Mouse (Mus musculus) testis, adult 2 months (tissue): ENCODE results near the gene Zfp46. TPM values are rescaled to one million over a fixed set of nuclear protein-coding genes. Genes with fewer than 3 reads are reported as not detected.

ENCODE experiments used
- H3K27ac ChIP-seq: fragments of 200-500 bp; 2 replicates; pipeline ENCODE4 v1.5.1; 2012; ENCODE audit warnings: low read depth, low read length; ENCODE audit not compliant: control insufficient read depth, insufficient read depth
- H3K27me3 ChIP-seq: fragments of 200-500 bp; 2 replicates; pipeline ENCODE4 v1.6.1; 2012; ENCODE audit warnings: mild to moderate bottlenecking, low read length, moderate library complexity; ENCODE audit not compliant: control insufficient read depth, insufficient read depth
- H3K36me3 ChIP-seq: fragments of 200-500 bp; 2 replicates; pipeline ENCODE4 v1.6.1; 2012; ENCODE audit warnings: mild to moderate bottlenecking, low read length; ENCODE audit not compliant: control insufficient read depth, insufficient read depth
- H3K4me1 ChIP-seq: fragments of 200-500 bp; 2 replicates; pipeline ENCODE4 v1.6.1; 2012; ENCODE audit warnings: low read length; ENCODE audit not compliant: control insufficient read depth, insufficient read depth
- H3K4me3 ChIP-seq: fragments of 200-500 bp; 2 replicates; pipeline ENCODE4 v1.5.1; 2012; ENCODE audit warnings: low read depth, mild to moderate bottlenecking, low read length, moderate library complexity, mixed read lengths; ENCODE audit not compliant: control insufficient read depth
- CTCF ChIP-seq: fragments of 200-500 bp; IDR thresholded peaks from 2 replicates; pipeline ENCODE4 v1.5.1; 2012; ENCODE audit warnings: low read depth, mild to moderate bottlenecking, inconsistent platforms, low read length, moderate library complexity; ENCODE audit not compliant: control insufficient read depth, insufficient read depth, insufficient replicate concordance
- POLR2A ChIP-seq: fragments of 200-500 bp; IDR thresholded peaks from 2 replicates; pipeline ENCODE4 v1.6.1; 2012; ENCODE audit warnings: low read depth, mild to moderate bottlenecking, inconsistent platforms, low read length, moderate library complexity; ENCODE audit not compliant: control insufficient read depth
- polyA plus RNA-seq: library from polyadenylated mRNA; depleted of rRNA; stranded (reverse); fragments of >200 nt; gene quantifications from 2 replicates; pipeline ENCODE4 v1.2.3, GENCODE M21; 2012; rRNA removed

Zfp46 gene
- polyA plus RNA-seq: 4.8 and 5.4 TPM in 2 replicates

DNA sequence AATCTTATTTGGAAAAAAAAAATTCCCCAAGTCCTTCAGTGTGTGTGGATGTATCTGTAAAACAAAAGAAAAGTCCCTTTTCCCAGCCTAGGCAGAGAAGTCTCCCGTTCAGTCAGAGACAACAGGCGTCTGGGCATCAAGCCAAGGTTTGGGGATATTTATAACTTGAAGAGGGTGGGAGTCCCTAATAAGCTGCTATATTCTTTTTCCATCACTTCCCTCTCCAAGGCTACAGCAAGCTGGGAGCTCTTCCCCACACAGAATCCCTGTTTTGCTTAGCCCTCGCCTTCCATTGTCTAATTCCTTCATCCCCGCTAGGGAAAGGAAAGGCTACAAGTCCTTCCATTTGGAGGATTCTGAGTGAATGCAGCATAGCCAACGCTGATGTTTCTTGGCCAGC is at the start of gene Zfp46:
Gene Zfp46, plus strand, starts transcription at position 229 of the 400 bp plus-strand sequence.
- H3K27ac ChIP-seq: peak within 1 kb of the TSS; percentile 81
- TF ChIP-seq POLR2A (no peak), CTCF (no peak)
- peaks cover 1% of the 10 kb centered on the region; the same call in 1 of the 2 replicates for H3K36me3 ChIP-seq
- no peaks in the 10 kb centered on the region for H3K27me3 ChIP-seq
- peaks cover 11% of the 10 kb centered on the region for H3K4me1 ChIP-seq
- H3K4me3 ChIP-seq: peak within 1 kb of the TSS; percentile 88

DNA sequence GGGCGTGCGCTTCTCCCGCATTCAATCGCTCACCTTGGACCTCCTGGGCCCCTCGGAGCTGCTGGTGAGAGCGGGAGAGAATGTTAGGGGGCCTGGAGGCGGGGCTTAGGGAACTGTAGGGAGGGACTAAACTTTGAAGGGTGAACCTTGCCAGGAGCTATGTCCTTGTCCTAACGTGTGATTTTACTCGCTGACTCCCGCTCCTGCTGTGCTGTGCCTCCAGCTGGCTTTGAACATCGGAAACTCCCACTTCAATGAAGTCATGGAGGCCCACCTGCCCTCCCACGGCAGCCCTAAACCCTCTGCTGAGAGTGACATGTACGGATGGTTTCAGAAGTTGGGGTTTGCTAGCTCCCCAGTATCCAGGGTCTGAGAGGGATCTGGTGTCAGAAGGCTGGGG is 45.8 kb upstream of the Zfp46 start:
- Histone ChIP-seq H3K27ac (no peak overlapping the region), H3K27me3 (no peaks in the 10 kb centered on the region), H3K36me3 (no peaks in the 10 kb centered on the region), H3K4me1 (peaks cover 17% of the 10 kb centered on the region), H3K4me3 (no peak overlapping the region)
- TF ChIP-seq POLR2A (no peak), CTCF (no peak)

GRCm38 (mm10) chr4:136239111-136239510 is 45.4 kb upstream of the Zfp46 start:
- H3K27me3 ChIP-seq: no peaks in the 10 kb centered on the region

GRCm38 (mm10) chr4:136239622-136240021 is 44.9 kb upstream of the Zfp46 start:
- no peaks in the 10 kb centered on the region for H3K27me3 ChIP-seq
- no peak overlapping the region for H3K27ac ChIP-seq
- no peak overlapping the region for H3K4me3 ChIP-seq
- H3K36me3 ChIP-seq: no peaks in the 10 kb centered on the region
- no peak for TF ChIP-seq POLR2A
- peak; percentile 76 for TF ChIP-seq CTCF
- H3K4me1 ChIP-seq: peaks cover 17% of the 10 kb centered on the region

More at GRCm38 (mm10) chr4:136239111-136239510, 45.4 kb upstream of the Zfp46 start:
- no peak overlapping the region for H3K27ac ChIP-seq
- peaks cover 17% of the 10 kb centered on the region for H3K4me1 ChIP-seq
- H3K4me3 ChIP-seq: no peak overlapping the region
- TF ChIP-seq CTCF: no peak
- no peak for TF ChIP-seq POLR2A
- no peaks in the 10 kb centered on the region for H3K36me3 ChIP-seq

DNA sequence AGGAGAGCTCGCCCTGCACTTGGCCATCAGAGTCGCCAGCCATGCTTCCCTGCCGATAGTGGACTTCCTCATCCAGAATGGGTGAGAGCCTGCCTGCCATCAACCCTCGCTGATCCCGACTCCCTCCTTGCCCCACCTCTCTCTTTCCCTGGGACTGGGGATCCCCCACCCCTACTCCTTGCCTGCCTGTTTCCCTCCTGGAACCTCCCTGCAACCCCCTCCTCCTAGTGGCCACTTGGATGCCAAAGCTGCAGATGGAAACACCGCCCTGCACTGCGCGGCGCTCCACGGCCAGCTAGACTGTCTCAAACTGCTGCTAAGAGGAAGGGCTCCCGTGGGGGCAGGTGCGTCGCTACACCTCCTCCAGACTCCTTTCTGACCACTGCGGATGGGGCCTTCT is 44.4 kb upstream of the Zfp46 start:
- H3K4me1 ChIP-seq: peaks cover 17% of the 10 kb centered on the region
- H3K36me3 ChIP-seq: no peaks in the 10 kb centered on the region
- no peak overlapping the region for H3K4me3 ChIP-seq
- no peak for TF ChIP-seq CTCF
- no peak for TF ChIP-seq POLR2A
- no peak overlapping the region for H3K27ac ChIP-seq
- H3K27me3 ChIP-seq: no peaks in the 10 kb centered on the region

DNA sequence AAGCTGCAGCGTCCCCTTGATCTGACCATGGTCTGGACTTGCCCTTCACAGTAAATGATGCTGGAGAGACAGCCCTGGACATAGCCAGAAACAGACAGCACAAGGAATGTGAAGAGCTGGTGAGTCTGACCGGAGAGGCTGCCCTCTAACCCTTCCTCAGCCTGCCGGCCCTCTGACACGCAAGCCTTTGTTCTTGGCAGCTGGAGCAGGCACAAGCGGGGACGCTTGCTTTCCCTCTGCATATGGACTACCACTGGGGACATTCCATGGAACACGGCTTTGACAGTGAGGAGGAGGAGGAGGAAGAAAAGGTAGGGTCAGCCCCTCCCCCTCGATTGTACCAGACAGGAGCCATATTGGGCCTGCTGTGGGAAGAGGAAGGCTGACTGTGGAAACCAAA is 43.5 kb upstream of the Zfp46 start:
- no peak overlapping the region for H3K4me3 ChIP-seq
- H3K4me1 ChIP-seq: peaks cover 19% of the 10 kb centered on the region
- TF ChIP-seq POLR2A (no peak), CTCF (no peak)
- H3K27me3 ChIP-seq: no peaks in the 10 kb centered on the region
- no peak overlapping the region for H3K27ac ChIP-seq
- H3K36me3 ChIP-seq: no peaks in the 10 kb centered on the region

GRCm38 (mm10) chr4:136242065-136242703 is 42.3 kb upstream of the Zfp46 start:
- no peaks in the 10 kb centered on the region for H3K36me3 ChIP-seq
- TF ChIP-seq POLR2A: no peak
- no peak; the same call in 1 of the 2 replicates for TF ChIP-seq CTCF
- no peak overlapping the region for H3K4me3 ChIP-seq
- H3K4me1 ChIP-seq: peaks cover 23% of the 10 kb centered on the region
- no peak overlapping the region for H3K27ac ChIP-seq
- H3K27me3 ChIP-seq: no peaks in the 10 kb centered on the region

DNA sequence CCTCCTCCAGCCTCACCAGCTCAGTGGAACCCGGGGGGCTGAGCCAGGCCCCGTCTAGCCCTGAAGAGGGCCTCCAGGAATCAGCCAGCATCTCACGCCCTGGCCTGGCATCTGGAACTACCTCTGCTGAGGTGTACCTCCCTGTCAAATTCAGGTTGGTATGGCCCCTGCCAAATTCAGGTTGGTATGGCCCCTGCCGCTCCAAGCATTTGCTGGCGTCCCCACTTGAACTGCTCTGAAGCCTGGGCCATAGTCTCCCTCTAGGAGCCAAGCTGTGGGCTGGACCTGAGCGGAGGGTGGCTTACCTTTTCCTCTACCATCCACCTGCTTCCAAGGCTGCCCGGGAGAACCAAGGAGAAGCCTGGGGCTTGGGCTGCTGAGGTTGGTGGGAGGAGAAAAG is 41.8 kb upstream of the Zfp46 start:
- no peak overlapping the region for H3K4me3 ChIP-seq
- no peak for TF ChIP-seq CTCF
- no peak for TF ChIP-seq POLR2A
- no peak overlapping the region for H3K27ac ChIP-seq
- no peaks in the 10 kb centered on the region for H3K36me3 ChIP-seq
- H3K4me1 ChIP-seq: peaks cover 28% of the 10 kb centered on the region
- no peaks in the 10 kb centered on the region for H3K27me3 ChIP-seq
